Mouse (Mus musculus) stomach, embryonic 15.5 days (tissue): ENCODE measurements around the gene Rcc2. TPM values are rescaled to one million over a fixed set of nuclear protein-coding genes. Genes with fewer than 3 reads are reported as not detected.
A peak's percentile ranks its signal among the peaks of the same experiment; 100 is the strongest.

ENCODE experiments used
- ATAC-seq: fragments of 200-750 bp; cut with Nextera tagmentation; 2 replicates; pipeline ENCODE4 v1.8.0; 2017; ENCODE audit warnings: low read depth, moderate number of reproducible peaks, moderate TSS enrichment; ENCODE audit not compliant: insufficient read depth, low FRiP score
- H3K27ac ChIP-seq: fragments of 300-500 bp; sonication (generic); 2 replicates; pipeline ENCODE4 v1.5.1; 2015; ENCODE audit warnings: mild to moderate bottlenecking, inconsistent platforms
- H3K27me3 ChIP-seq: fragments of 300-500 bp; sonication (generic); replicated peaks from 2 replicates; pipeline ENCODE4 v1.6.1; 2015; ENCODE audit warnings: inconsistent platforms
- H3K36me3 ChIP-seq: fragments of 300-500 bp; sonication (generic); 2 replicates; pipeline ENCODE4 v1.6.1; 2015; ENCODE audit warnings: inconsistent platforms
- H3K4me1 ChIP-seq: fragments of 300-500 bp; sonication (generic); 2 replicates; pipeline ENCODE4 v1.6.1; 2015; ENCODE audit warnings: inconsistent platforms
- H3K4me2 ChIP-seq: fragments of 300-500 bp; sonication (generic); 2 replicates; pipeline ENCODE4 v1.6.1; 2015; ENCODE audit warnings: mild to moderate bottlenecking, inconsistent platforms
- H3K4me3 ChIP-seq: fragments of 300-500 bp; sonication (generic); replicated peaks from 2 replicates; pipeline ENCODE4 v1.5.1; 2015; ENCODE audit warnings: inconsistent platforms
- H3K9ac ChIP-seq: fragments of 300-500 bp; sonication (generic); 2 replicates; pipeline ENCODE4 v1.6.1; 2015; ENCODE audit warnings: inconsistent platforms
- H3K9me3 ChIP-seq: fragments of 300-500 bp; sonication (generic); 2 replicates; pipeline ENCODE4 v1.6.1; 2016; ENCODE audit warnings: inconsistent platforms
- WGBS: fragments of 180-500 bp; shearing (Covaris S2); methylation state at CpG from one replicate; pipeline ENCODE4 v1.1.7; 2015; 5-methylcytosine and 5-hydroxymethylcytosine counted together
- polyA plus RNA-seq: library from polyadenylated mRNA; unstranded; fragments of >200 nt; fragmentation: Nextera tagmentation; extraction: Ambion mirVana; gene quantifications from 2 replicates; pipeline ENCODE4 v1.2.1, GENCODE M21; 2015

The Rcc2 gene
- polyA plus RNA-seq, 1 experiment from 2014 or later: 46.5 TPM

GRCm38 (mm10) chr4:140688826-140689425 lies 11.4 kb upstream of the Rcc2 start:
- Histone ChIP-seq H3K4me1 (peaks cover 20% of the 10 kb centered on the region), H3K36me3 (no peaks in the 10 kb centered on the region), H3K4me2 (no peak overlapping the region), H3K9ac (no peak overlapping the region), H3K27me3 (no peaks in the 10 kb centered on the region), H3K27ac (no peak overlapping the region), H3K4me3 (no peak overlapping the region), H3K9me3 (no peaks in the 10 kb centered on the region)
- no peak for ATAC-seq
- WGBS: 67% methylated on average over 5 of the region's 5 CpGs

DNA sequence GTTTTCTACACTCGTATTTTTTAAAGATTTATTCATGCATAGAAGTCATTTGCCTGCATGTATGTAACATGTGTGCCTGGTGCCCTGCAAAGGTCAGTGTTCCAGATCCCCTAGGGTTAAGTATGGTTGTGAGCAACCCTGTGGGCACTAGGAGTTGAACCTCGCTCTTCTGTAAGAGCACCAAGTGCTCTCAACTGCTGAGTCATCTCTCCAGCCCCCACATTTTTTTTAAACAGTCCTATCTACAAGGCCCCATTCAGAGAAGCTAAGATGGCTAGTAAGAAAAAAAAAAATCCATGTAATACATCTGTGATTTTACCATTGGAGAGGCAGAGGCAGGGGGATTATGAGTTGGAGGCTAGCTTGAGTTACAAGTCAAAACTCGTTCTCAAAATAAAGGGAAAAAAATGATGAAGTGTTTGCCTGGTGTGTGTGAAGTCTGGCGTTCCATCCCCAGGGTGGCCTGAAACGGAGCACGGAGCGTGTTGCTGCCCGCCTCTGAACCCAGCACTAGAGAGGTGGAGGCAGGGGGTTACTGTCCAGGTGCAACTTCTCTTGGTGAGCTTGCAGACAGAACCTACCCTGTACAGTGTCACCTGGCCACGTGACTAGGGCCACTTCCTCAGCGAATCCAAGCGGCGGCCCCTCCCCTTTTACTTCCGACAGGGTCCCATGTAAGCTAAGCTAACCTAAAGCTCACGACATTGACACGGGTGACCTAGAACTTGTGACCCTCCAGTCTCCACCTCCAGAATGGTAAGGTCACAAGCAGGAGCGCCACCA lies 10.3 kb upstream of the Rcc2 start:
- Histone ChIP-seq H3K27me3 (no peaks in the 10 kb centered on the region), H3K9me3 (no peaks in the 10 kb centered on the region), H3K9ac (no peak overlapping the region), H3K36me3 (no peaks in the 10 kb centered on the region), H3K4me3 (no peak overlapping the region), H3K27ac (peak overlapping the region; percentile 66; the same call in 1 of the 2 replicates), H3K4me1 (peaks cover 8% of the 10 kb centered on the region), H3K4me2 (peak overlapping the region; percentile 19; the same call in 1 of the 2 replicates)
- WGBS: 53% methylated on average over 16 of the region's 16 CpGs
- ATAC-seq: peak; percentile 51; the same call in 1 of the 2 replicates

- no peaks in the 10 kb centered on the region for H3K27me3 ChIP-seq
- H3K27ac ChIP-seq: no peak overlapping the region
- 65% methylated on average over 7 of the region's 7 CpGs for whole genome bisulfite sequencing
- peaks cover 4% of the 10 kb centered on the region; the same call in 1 of the 2 replicates for H3K4me1 ChIP-seq
- H3K36me3 ChIP-seq: no peaks in the 10 kb centered on the region
- H3K9me3 ChIP-seq: no peaks in the 10 kb centered on the region
- no peak overlapping the region for H3K4me2 ChIP-seq
- no peak overlapping the region for H3K4me3 ChIP-seq
- no peak overlapping the region for H3K9ac ChIP-seq
- no peak for ATAC-seq
Measured at GRCm38 (mm10) chr4:140691481-140691880, 8.9 kb upstream of the Rcc2 start.

DNA sequence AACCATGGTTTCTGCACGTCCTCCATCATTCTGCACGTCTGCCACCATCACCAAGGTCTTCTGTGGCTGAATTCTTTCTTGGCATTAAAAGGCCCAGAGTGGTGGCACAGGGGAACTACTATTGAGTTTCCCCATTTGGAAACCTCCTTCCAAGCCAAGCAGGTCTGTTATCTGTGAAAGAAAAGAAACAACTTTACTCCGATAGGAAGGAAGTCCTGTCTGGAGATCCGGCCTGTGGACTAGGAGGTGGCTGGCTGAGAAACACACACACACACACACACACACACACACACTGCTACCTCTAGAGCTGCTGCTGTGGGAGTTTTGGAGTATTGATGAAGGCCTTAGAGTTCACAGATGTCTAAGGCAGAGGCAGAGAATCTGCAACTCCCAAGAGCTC lies 6.8 kb upstream of the Rcc2 start:
- Histone ChIP-seq H3K4me3 (no peak overlapping the region), H3K4me2 (no peak overlapping the region), H3K36me3 (no peaks in the 10 kb centered on the region), H3K27me3 (no peaks in the 10 kb centered on the region), H3K9ac (no peak overlapping the region), H3K4me1 (peaks cover 4% of the 10 kb centered on the region; the same call in 1 of the 2 replicates), H3K9me3 (no peaks in the 10 kb centered on the region), H3K27ac (no peak overlapping the region)
- WGBS: 66% methylated on average over 4 of the region's 4 CpGs
- no peak for ATAC-seq

DNA sequence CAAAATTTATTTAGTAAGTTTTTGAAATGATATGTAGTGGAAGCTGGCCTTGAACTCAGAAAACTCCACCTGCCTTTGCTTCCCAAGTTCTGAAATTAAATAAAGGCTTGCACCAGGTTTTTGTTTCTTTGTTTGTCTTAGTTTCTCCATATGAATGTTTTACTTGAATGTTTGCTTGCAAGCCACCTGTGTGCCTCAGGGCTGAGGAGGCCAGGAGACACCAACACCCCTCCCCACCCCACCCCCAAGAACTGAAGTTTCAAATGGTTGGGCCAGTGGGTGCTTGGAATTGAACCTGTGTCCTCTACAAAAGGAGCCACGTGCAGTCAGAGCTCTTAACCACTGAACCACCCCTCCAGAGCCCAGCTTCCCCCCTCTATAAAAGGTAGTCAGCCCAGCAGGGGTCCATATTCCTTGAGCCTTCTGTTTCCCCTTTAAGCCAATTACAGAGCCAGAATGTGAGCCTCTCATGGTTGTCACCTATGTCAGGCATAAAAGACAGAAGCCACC lies 5.7 kb upstream of the Rcc2 start:
- Histone ChIP-seq H3K9ac (no peak overlapping the region), H3K9me3 (no peaks in the 10 kb centered on the region), H3K4me2 (no peak overlapping the region), H3K27me3 (no peaks in the 10 kb centered on the region), H3K4me3 (no peak overlapping the region), H3K36me3 (no peaks in the 10 kb centered on the region), H3K4me1 (peaks cover 8% of the 10 kb centered on the region; the same call in 1 of the 2 replicates), H3K27ac (no peak overlapping the region)
- WGBS: 48% methylated on average over 1 of the region's 1 CpGs
- no peak for ATAC-seq

DNA sequence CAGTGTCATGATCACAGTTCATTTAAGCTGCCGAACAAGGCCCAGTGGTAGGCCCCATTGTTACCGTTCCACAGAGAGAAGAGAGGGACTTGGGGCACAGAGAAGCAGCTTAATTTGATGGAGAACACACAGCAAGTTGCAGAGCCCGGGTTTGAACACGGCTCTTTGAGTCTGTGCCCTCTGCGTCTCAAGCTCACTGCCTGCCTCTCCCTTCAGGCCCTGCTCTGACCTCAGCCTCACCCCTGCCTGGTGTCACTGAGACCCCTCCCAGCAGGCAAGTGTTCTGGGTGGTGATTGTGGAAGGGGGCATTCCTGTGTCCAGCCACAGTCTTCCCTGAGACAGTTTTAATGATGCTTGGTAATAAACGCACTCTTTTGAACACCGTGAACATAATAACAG lies 5.2 kb upstream of the Rcc2 start:
- no peak overlapping the region for H3K4me2 ChIP-seq
- H3K27ac ChIP-seq: no peak overlapping the region
- H3K36me3 ChIP-seq: no peaks in the 10 kb centered on the region
- H3K9ac ChIP-seq: no peak overlapping the region
- no peaks in the 10 kb centered on the region for H3K27me3 ChIP-seq
- H3K9me3 ChIP-seq: no peaks in the 10 kb centered on the region
- H3K4me1 ChIP-seq: peaks cover 10% of the 10 kb centered on the region
- no peak for ATAC-seq
- WGBS: 73% methylated on average over 7 of the region's 7 CpGs
- no peak overlapping the region for H3K4me3 ChIP-seq

- Histone ChIP-seq H3K9me3 (no peaks in the 10 kb centered on the region), H3K9ac (no peak overlapping the region), H3K27ac (no peak overlapping the region), H3K4me3 (no peak overlapping the region), H3K4me1 (peaks cover 14% of the 10 kb centered on the region), H3K36me3 (no peaks in the 10 kb centered on the region), H3K4me2 (no peak overlapping the region), H3K27me3 (no peaks in the 10 kb centered on the region)
- WGBS: 64% methylated on average over 14 of the region's 14 CpGs
- ATAC-seq: no peak
Measured at GRCm38 (mm10) chr4:140695675-140696585, 4.4 kb upstream of the Rcc2 start.

DNA sequence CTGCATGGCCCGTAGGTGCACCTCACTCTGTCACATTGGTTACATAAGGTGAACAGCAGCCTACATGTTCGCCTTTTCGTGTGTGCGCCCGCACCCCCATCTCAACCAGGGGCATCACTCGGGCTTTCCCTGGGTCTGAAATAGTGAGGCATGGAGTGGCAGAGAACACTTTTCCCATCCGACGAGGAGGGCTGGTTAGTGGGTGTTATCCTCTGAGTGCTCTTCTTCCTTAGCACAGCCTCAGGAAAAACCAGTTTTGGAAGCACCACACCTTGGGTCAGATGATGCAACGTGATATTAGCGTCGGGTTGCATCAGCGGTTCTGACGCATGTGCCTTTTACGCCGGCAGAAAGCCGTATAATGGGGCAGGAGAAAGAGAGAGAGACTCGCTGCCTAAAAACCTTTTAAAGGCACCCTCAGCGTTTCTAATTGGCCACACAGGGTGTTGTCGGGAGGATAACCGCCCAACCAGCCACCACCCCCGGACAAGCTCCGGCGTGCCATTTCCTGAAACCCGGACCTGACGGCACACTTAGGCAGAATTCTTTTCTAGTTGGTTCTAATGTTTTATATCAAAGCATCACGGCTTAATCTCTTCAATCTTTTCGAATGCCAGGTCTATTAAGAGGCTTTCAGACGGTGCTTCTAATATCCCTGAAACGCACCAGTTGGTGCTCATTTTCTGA lies 757 bp upstream of the Rcc2 start:
- Histone ChIP-seq H3K4me1 (peaks cover 27% of the 10 kb centered on the region), H3K27me3 (no peaks in the 10 kb centered on the region), H3K4me2 (peak overlapping the region; percentile 90), H3K9ac (peak overlapping the region; percentile 16; the same call in 1 of the 2 replicates), H3K36me3 (0 out of 2 replicates have a peak, but pooled peaks cover under 1% of the 10 kb centered on the region), H3K4me3 (peak overlapping the region; percentile 86), H3K9me3 (no peaks in the 10 kb centered on the region), H3K27ac (peak overlapping the region; percentile 98)
- WGBS: 6% methylated on average over 29 of the region's 29 CpGs
- peak; percentile 24; the same call in 1 of the 2 replicates for ATAC-seq

GRCm38 (mm10) chr4:140701049-140701715 lies 841 bp downstream of the Rcc2 start:
- Histone ChIP-seq H3K4me1 (peaks cover 36% of the 10 kb centered on the region), H3K27ac (peak overlapping the region; percentile 98), H3K9ac (peak overlapping the region; percentile 87), H3K9me3 (no peaks in the 10 kb centered on the region), H3K4me3 (peak overlapping the region; percentile 86), H3K36me3 (0 out of 2 replicates have a peak, but pooled peaks cover 3% of the 10 kb centered on the region), H3K4me2 (peak overlapping the region; percentile 90), H3K27me3 (no peaks in the 10 kb centered on the region)
- under 1% methylated on average over 61 of the region's 61 CpGs for WGBS
- peak; percentile 70 for ATAC-seq

GRCm38 (mm10) chr4:140701716-140702561 lies 1.6 kb downstream of the Rcc2 start:
- WGBS: under 1% methylated on average over 62 of the region's 107 CpGs
- Histone ChIP-seq H3K9me3 (no peaks in the 10 kb centered on the region), H3K36me3 (0 out of 2 replicates have a peak, but pooled peaks cover 3% of the 10 kb centered on the region), H3K27me3 (no peaks in the 10 kb centered on the region), H3K4me1 (peaks cover 42% of the 10 kb centered on the region), H3K4me3 (peak overlapping the region; percentile 86), H3K27ac (peak overlapping the region; percentile 98), H3K9ac (peak overlapping the region; percentile 87), H3K4me2 (peak overlapping the region; percentile 90)
- ATAC-seq: peak; percentile 2; the same call in 1 of the 2 replicates
